Mouse (Mus musculus) lung, postnatal 25 days (tissue): ENCODE measurements around the gene Cdk6.
A peak's percentile ranks its signal among the peaks of the same experiment; 100 is the strongest.
"Not testable (repeated sequence)": the region's sequence is repeated elsewhere in the genome, so short reads cannot be mapped to it uniquely, and the experiment has no call there.

Source experiments
- DNase-seq: peaks from one replicate; pipeline ENCODE4 v3.0.0; 2022; ENCODE audit warnings: low spot score

Gene Cdk6

GRCm38 (mm10) chr5:3344081-3344631 lies 2.9 kb downstream of the Cdk6 start:
- peak; percentile 89 for DNase-seq

- DNase-seq, result not testable (repeated sequence)
Measured at GRCm38 (mm10) chr5:3345540-3345939, 4.3 kb downstream of the Cdk6 start.

GRCm38 (mm10) chr5:3349393-3349792 lies 8.1 kb downstream of the Cdk6 start:
- not testable (repeated sequence) for DNase-seq

GRCm38 (mm10) chr5:3351836-3352235 lies 10.6 kb downstream of the Cdk6 start:
- DNase-seq, result not testable (repeated sequence)

GRCm38 (mm10) chr5:3352314-3352713 lies 11.0 kb downstream of the Cdk6 start:
- no peak for DNase-seq

- no peak for DNase-seq
Measured at GRCm38 (mm10) chr5:3352827-3353226, 11.5 kb downstream of the Cdk6 start.

GRCm38 (mm10) chr5:3354307-3354706 lies 13.0 kb downstream of the Cdk6 start:
- no peak for DNase-seq

GRCm38 (mm10) chr5:3355032-3355536 lies 13.8 kb downstream of the Cdk6 start:
- DNase-seq, result no peak

GRCm38 (mm10) chr5:3355560-3356260 lies 14.4 kb downstream of the Cdk6 start:
- no peak for DNase-seq

GRCm38 (mm10) chr5:3356261-3356778 lies 15.0 kb downstream of the Cdk6 start:
- DNase-seq, result no peak

- DNase-seq, result peak; percentile 46
Measured at GRCm38 (mm10) chr5:3357496-3357895, 16.2 kb downstream of the Cdk6 start.

GRCm38 (mm10) chr5:3358687-3359520 lies 17.6 kb downstream of the Cdk6 start:
- DNase-seq, result no peak

GRCm38 (mm10) chr5:3359914-3360313 lies 18.6 kb downstream of the Cdk6 start:
- DNase-seq, result no peak

- no peak for DNase-seq
Measured at GRCm38 (mm10) chr5:3361252-3361651, 20.0 kb downstream of the Cdk6 start.

- no peak for DNase-seq
Measured at GRCm38 (mm10) chr5:3362111-3362510, 20.8 kb downstream of the Cdk6 start.

GRCm38 (mm10) chr5:3363036-3363983 lies 22.0 kb downstream of the Cdk6 start:
- no peak for DNase-seq

GRCm38 (mm10) chr5:3367045-3367444 lies 25.8 kb downstream of the Cdk6 start:
- DNase-seq, result no peak

- DNase-seq, result no peak
Measured at GRCm38 (mm10) chr5:3369317-3369716, 28.0 kb downstream of the Cdk6 start.

GRCm38 (mm10) chr5:3371212-3371611 lies 29.9 kb downstream of the Cdk6 start:
- no peak for DNase-seq

GRCm38 (mm10) chr5:3373170-3373569 lies 31.9 kb downstream of the Cdk6 start:
- DNase-seq, result no peak

- DNase-seq, result no peak
Measured at GRCm38 (mm10) chr5:3374763-3375162, 33.5 kb downstream of the Cdk6 start.
